Mouse (Mus musculus) hindbrain, embryonic 15.5 days (tissue): Measurements from ENCODE around the gene Gm11111. TPM values are rescaled to one million over a fixed set of nuclear protein-coding genes. Genes with fewer than 3 reads are reported as not detected.

Source experiments
- polyA plus RNA-seq: library from polyadenylated mRNA; unstranded; fragments of >200 nt; fragmentation: Nextera tagmentation; extraction: Ambion mirVana; gene quantifications from 2 replicates; pipeline ENCODE4 v1.2.1, GENCODE M21; 2015

Gene Gm11111
- polyA plus RNA-seq, 1 experiment from 2014 or later, result not detected

Other genes starting within 250 kb of the Gm11111 start
- 1.6 and 2.3 TPM in 2 replicates for gene Cfap299, start 223.4 kb upstream of the Gm11111 start, polyA plus RNA-seq